Mouse (Mus musculus): ENCODE measurements around the gene Rad52. TPM values are rescaled to one million over a fixed set of nuclear protein-coding genes. Genes with fewer than 3 reads are reported as not detected.
A peak's percentile ranks its signal among the peaks of the same experiment; 100 is the strongest.

The Rad52 gene
- 22.3 and 25.7 TPM in 2 replicates for polyA plus RNA-seq (2015; fragmentation: Nextera tagmentation; extraction: Ambion mirVana)

DNA sequence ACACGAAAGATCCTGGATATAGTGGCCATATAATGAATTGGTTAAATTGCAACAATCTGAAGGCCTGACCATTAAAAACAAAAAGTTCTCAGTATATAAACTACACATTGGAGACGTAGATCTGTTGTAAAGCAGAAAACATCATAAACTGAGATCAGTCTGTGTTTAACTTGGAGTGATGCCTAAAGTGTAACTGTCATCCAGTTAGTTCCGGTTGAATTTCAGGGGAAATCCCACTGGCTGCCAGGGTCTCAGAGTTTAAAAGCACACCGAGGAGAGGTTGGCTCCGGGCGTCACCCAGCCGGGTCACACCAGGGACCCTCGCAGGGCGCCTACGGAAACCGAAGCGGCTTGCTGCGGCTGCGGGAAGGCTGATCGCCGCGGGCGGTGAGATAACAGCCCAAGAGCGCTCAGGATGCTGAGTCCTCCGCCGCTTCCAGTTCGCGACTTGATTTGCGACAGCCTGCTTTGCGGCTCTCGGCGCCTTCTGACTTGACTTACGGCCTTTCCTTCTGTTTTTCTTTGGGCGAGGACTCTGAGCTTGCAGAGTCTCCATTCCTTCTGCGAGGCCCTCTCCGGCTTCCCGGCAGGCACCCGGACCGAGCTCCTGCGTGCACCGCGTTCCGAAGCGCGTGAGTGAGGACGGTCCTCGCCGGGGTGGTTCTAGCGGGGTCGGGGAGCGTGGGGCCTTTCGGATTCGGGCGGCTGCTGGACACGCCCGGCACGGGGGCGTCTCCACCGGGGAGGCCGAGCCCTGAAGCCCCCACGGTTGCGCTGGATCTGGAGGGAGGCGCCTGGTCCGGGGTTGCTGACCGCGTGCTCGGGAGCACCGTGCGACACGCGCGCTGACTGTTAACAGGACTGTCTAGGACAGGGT lies at the start of gene Rad52:
TSS of gene Rad52 (plus strand) at position 495 of the 877 bp plus-strand sequence.
- peak; percentile 91 for ATAC-seq
- H3K9me3 ChIP-seq (replicated peaks): no peaks in the 10 kb centered on the region
- peak within 1 kb of the TSS; percentile 94 for H3K9ac ChIP-seq
- H3K4me2 ChIP-seq: peak within 1 kb of the TSS; percentile 81
- H3K4me3 ChIP-seq: peak within 1 kb of the TSS; percentile 91
- H3K27me3 ChIP-seq: no peaks in the 10 kb centered on the region
- peaks cover 3% of the 10 kb centered on the region; the same call in 1 of the 2 replicates for H3K36me3 ChIP-seq (ENCODE audit: poor library complexity, severe bottlenecking)
- WGBS: 2% methylated on average over 67 of the region's 67 CpGs
- peak within 1 kb of the TSS; percentile 82 for H3K27ac ChIP-seq
- H3K4me1 ChIP-seq: peaks cover 14% of the 10 kb centered on the region

DNA sequence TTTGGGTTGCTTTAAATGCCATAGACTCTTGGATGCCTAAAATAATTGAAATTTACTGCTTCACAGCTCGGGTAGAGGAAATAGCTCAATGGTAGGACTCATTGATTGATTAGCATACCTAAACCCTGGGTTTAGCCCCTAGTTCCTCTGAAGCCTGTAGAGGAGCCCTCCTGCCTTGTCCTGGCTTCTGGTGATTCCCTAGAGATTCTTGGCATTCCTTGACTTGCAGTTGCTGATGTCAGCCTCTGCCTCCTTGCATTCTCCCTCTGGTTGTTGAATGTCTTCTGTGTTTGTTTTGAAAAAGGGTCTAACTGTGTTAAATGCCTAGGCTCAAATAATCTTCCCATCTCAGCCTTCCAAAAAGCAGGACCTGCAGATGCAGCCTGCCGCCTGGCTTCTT lies 48.3 kb upstream of the Rad52 start:
- no peak overlapping the region for H3K4me3 ChIP-seq
- no peaks in the 10 kb centered on the region for H3K27me3 ChIP-seq
- peaks cover 12% of the 10 kb centered on the region for H3K4me1 ChIP-seq
- no peak overlapping the region for H3K27ac ChIP-seq
- ATAC-seq: no peak
- no peak overlapping the region for H3K9ac ChIP-seq
- H3K4me2 ChIP-seq: no peak overlapping the region
- WGBS: 45% methylated on average over 2 of the region's 2 CpGs
- no peaks in the 10 kb centered on the region for H3K36me3 ChIP-seq (ENCODE audit: poor library complexity, severe bottlenecking)
- H3K9me3 ChIP-seq (replicated peaks): no peaks in the 10 kb centered on the region

DNA sequence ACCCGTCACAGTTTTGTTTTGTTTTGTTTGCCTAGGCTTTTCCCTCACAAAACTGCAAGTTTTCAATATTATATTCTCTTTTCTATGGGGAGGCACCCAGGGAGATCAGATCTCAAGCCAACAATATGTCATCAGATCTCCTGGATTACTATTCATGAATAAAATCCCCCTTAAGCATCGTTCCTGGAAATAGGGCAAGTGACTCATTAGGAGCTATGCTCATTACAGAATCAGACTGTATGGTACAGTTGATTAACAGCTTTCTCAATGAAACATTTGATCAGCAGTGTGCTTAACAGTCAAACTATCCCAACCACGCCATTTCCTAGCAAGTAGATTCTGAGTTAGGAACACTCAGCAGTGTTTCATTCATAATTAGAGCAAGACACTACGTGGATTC lies 47.0 kb upstream of the Rad52 start:
- 51% methylated on average over 4 of the region's 4 CpGs for WGBS
- Histone ChIP-seq H3K27me3 (no peaks in the 10 kb centered on the region), H3K36me3 (ENCODE audit: poor library complexity, severe bottlenecking) (no peaks in the 10 kb centered on the region), H3K4me3 (no peak overlapping the region), H3K4me1 (peaks cover 9% of the 10 kb centered on the region), H3K27ac (no peak overlapping the region), H3K9ac (no peak overlapping the region), H3K9me3 (replicated peaks) (no peaks in the 10 kb centered on the region), H3K4me2 (no peak overlapping the region)
- peak; percentile 50; the same call in 1 of the 2 replicates for ATAC-seq

DNA sequence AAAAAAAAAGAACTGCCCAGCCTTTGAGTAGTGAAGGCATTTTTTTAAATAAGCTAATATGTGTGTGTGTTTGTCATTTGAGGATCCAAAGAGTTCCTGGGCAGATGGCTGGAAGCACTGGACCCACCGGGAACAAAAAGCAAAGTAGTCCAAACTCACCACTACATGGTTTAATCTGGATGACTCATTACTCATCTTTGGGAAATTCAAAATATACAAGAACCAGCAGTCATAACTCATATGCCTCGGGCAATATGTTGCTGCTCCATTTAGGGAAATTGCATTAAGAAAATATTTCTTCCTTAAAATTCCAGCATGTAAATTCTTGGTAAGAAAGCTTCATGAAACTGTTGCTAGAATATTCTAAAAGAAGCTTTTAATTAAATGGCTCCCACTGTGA lies 42.3 kb upstream of the Rad52 start:
- no peak overlapping the region for H3K9ac ChIP-seq
- peaks cover 9% of the 10 kb centered on the region for H3K4me1 ChIP-seq
- ATAC-seq: no peak
- WGBS: 90% methylated on average over 2 of the region's 2 CpGs
- H3K27ac ChIP-seq: no peak overlapping the region
- H3K27me3 ChIP-seq: no peaks in the 10 kb centered on the region
- no peaks in the 10 kb centered on the region for H3K9me3 ChIP-seq (replicated peaks)
- H3K4me3 ChIP-seq: no peak overlapping the region
- H3K4me2 ChIP-seq: no peak overlapping the region
- no peaks in the 10 kb centered on the region for H3K36me3 ChIP-seq (ENCODE audit: poor library complexity, severe bottlenecking)

DNA sequence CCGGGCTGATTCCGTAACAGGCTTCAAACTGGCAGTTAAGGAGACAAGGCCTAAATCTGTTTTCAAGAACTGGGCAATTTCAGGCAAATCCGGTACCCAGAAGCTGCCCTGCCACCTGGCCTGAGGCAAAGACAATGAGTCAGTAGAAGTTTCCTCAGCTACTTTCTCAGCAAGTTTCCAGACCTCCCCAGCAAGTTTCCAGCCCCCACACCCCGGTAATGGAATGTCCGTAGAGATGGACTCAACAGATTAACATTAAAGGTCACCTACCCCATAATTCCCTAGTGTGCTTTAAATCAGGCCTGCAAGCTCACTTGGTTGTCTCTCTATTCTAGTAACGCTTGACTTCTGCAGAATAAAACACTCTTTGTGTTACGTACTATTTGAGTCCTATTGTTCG lies 41.0 kb upstream of the Rad52 start:
- Histone ChIP-seq H3K4me1 (no peaks in the 10 kb centered on the region), H3K4me3 (no peak overlapping the region), H3K9me3 (replicated peaks) (no peaks in the 10 kb centered on the region), H3K9ac (no peak overlapping the region), H3K27ac (no peak overlapping the region), H3K36me3 (ENCODE audit: poor library complexity, severe bottlenecking) (no peaks in the 10 kb centered on the region), H3K4me2 (no peak overlapping the region), H3K27me3 (no peaks in the 10 kb centered on the region)
- no peak for ATAC-seq
- 35% methylated on average over 8 of the region's 8 CpGs for WGBS

DNA sequence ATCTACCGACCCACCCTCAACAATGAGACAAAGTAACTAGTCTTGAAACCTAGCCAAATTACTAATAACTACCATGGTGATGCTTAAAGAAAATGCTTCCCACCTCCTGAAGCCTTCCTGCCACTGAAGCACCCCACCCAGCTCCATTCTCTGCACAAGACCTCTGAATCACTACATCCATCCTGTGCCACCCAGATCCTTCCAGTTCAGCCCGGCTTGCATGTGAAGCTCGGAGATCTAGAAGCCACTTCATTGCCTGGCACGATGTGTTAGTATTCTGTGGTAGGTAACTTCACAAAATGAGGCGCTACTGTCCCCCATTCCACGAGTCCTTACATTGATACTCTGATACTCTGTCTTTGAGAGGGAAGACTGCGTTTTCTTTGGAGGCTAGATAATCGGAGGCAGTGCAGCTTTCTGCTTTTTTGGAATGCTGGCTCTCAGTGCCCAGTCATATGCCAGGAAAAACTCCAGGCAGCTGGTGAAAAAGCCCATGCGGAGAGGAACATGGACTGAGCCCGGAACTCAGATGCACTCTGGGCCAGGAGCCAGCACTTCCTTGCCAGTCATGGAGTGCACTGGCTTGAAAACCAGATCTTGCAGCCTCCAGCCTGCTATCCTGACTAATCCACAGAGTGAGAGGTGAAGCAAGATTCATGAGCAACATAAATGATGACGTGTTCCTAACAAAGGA lies 38.0 kb upstream of the Rad52 start:
- no peaks in the 10 kb centered on the region for H3K36me3 ChIP-seq (ENCODE audit: poor library complexity, severe bottlenecking)
- H3K9ac ChIP-seq: no peak overlapping the region
- ATAC-seq: peak; percentile 77; the same call in 1 of the 2 replicates
- WGBS: 86% methylated on average over 11 of the region's 11 CpGs
- no peaks in the 10 kb centered on the region for H3K9me3 ChIP-seq (replicated peaks)
- no peaks in the 10 kb centered on the region for H3K4me1 ChIP-seq
- H3K4me3 ChIP-seq: no peak overlapping the region
- H3K4me2 ChIP-seq: no peak overlapping the region
- H3K27me3 ChIP-seq: no peaks in the 10 kb centered on the region
- no peak overlapping the region for H3K27ac ChIP-seq

DNA sequence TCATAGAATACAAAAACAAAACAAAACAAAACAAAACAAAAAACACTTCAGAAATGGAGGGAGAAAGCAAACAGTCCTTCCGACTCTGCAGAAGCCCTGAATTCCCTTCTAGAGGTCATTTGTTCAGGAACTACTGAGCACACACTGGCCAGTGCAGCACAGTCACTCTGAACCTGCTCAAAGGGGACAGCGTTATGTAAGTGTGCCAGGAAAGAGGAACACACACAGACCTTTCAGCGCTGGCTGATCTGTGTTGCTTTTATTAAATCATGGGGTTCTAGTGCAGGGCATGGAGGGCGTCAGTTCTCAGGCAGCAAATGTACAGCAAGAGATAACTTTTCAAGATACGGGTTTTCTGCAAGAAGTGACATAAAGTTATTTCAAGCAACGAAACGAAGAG lies 19.3 kb upstream of the Rad52 start:
- H3K27me3 ChIP-seq: no peaks in the 10 kb centered on the region
- H3K4me1 ChIP-seq: no peaks in the 10 kb centered on the region
- WGBS: 84% methylated on average over 7 of the region's 7 CpGs
- ATAC-seq: no peak
- no peaks in the 10 kb centered on the region for H3K36me3 ChIP-seq (ENCODE audit: poor library complexity, severe bottlenecking)
- no peaks in the 10 kb centered on the region for H3K9me3 ChIP-seq (replicated peaks)
- H3K27ac ChIP-seq: no peak overlapping the region
- no peak overlapping the region for H3K4me2 ChIP-seq
- no peak overlapping the region for H3K4me3 ChIP-seq
- no peak overlapping the region for H3K9ac ChIP-seq

DNA sequence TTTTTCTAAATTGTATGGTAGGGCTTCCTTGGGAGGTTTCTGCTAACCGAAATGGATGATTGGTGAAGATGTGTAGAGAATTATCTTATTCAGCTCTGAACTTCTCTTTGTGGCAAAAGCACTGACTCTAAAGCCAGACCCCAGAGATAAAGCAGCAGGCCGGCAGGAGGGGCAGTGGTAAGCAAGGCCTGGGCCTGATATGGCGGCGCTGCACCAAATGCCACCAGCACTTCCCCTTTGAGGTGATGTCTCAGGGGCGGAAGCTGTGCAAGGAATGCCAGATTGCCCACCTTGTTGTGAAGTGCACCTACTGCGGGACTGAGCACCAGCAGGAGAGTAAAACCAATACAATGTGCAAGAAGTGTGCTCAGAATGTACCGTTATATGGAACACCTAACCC lies 9.8 kb upstream of the Rad52 start:
- ATAC-seq: no peak
- Histone ChIP-seq H3K4me1 (no peaks in the 10 kb centered on the region), H3K4me2 (no peak overlapping the region), H3K36me3 (ENCODE audit: poor library complexity, severe bottlenecking) (no peaks in the 10 kb centered on the region), H3K9ac (no peak overlapping the region), H3K9me3 (replicated peaks) (no peaks in the 10 kb centered on the region), H3K27me3 (no peaks in the 10 kb centered on the region), H3K4me3 (no peak overlapping the region), H3K27ac (no peak overlapping the region)
- WGBS: 89% methylated on average over 7 of the region's 7 CpGs

DNA sequence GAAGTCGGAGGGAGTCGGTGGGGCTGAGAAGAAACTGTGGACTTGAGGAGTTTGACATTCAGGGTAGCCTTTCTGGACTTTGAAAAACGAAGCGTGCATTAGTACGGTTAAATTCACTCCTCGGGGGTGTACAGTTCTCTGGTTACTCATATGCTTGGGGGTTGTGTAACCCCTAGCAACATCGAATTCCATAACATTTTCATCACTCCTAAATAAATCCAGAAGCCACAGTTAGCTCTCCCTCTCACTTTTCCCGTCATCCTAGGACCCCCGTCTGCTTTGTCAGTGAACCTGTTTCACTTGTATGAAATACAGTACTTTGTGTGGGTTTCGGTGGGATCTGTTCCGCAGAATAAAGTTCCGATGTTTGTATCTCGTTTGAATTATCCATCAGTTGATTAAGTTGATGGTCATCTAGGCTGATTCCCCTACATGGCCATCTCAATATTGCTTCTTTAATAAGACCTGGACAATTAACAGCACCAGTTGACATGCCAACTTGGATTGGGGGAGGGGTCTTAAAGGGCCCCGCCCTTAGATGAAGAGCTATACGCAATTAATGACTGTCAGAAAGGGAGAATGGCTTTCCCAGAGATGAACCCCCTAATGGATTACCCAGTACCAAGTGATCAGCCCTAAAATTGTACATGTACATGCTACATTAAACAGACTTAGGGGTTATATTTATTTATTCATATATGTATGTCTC lies 737 bp downstream of the Rad52 start:
- 26% methylated on average over 15 of the region's 15 CpGs for WGBS
- H3K9ac ChIP-seq: peak overlapping the region; percentile 94
- H3K4me3 ChIP-seq: peak overlapping the region; percentile 91
- H3K36me3 ChIP-seq (ENCODE audit: poor library complexity, severe bottlenecking): peaks cover 3% of the 10 kb centered on the region; the same call in 1 of the 2 replicates
- H3K4me1 ChIP-seq: peaks cover 14% of the 10 kb centered on the region
- peak overlapping the region; percentile 81 for H3K4me2 ChIP-seq
- no peaks in the 10 kb centered on the region for H3K9me3 ChIP-seq (replicated peaks)
- H3K27me3 ChIP-seq: no peaks in the 10 kb centered on the region
- ATAC-seq: no peak
- H3K27ac ChIP-seq: peak overlapping the region; percentile 82

DNA sequence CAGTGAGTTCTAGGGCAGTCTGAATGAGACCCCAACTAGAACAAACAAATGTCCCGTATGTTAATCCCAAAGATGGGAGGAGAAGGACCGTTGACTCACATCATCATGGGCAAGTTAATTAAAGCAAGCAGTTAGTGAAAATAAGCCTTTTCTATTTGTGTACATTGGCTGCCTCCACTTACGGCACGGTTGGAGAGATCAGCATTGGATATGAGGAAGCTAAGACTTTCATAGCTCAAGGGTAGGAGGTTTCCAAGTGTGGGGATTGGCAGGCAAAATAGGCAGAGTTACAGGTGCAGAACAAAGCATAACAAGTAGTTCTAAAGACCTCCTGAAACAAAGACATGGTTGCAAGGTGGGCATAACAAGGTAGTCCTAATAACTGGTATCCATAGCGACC lies 3.0 kb downstream of the Rad52 start:
- no peak overlapping the region for H3K4me2 ChIP-seq
- 86% methylated on average over 5 of the region's 5 CpGs for WGBS
- H3K9me3 ChIP-seq (replicated peaks): no peaks in the 10 kb centered on the region
- no peak overlapping the region for H3K27ac ChIP-seq
- peaks cover 3% of the 10 kb centered on the region; the same call in 1 of the 2 replicates for H3K36me3 ChIP-seq (ENCODE audit: poor library complexity, severe bottlenecking)
- no peak for ATAC-seq
- H3K9ac ChIP-seq: no peak overlapping the region
- no peak overlapping the region for H3K4me3 ChIP-seq
- H3K4me1 ChIP-seq: peaks cover 14% of the 10 kb centered on the region
- no peaks in the 10 kb centered on the region for H3K27me3 ChIP-seq

DNA sequence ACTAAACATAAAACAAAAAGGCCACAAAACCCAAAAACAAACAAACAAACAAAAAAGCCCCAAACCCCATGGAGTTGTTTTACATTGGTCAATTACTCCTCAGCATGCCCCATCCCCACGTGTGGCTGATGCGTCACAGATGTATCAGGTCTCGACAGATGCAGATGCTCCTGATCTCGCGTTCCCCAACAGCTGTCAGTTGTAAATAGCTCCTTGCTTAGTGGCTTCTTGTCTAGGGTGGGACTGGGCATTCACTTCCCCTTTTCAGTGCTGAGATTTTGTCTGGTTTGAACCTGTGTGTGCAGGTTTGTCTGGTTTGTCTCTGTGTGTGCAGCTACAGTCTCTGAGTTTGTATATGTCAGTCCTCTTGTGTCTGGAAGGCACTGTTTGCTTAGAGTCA lies 9.5 kb downstream of the Rad52 start:
- 93% methylated on average over 5 of the region's 5 CpGs for WGBS
- H3K9ac ChIP-seq: no peak overlapping the region
- no peak overlapping the region for H3K4me2 ChIP-seq
- H3K27me3 ChIP-seq: no peaks in the 10 kb centered on the region
- ATAC-seq: no peak
- no peaks in the 10 kb centered on the region for H3K9me3 ChIP-seq (replicated peaks)
- H3K36me3 ChIP-seq (ENCODE audit: poor library complexity, severe bottlenecking): peaks cover 53% of the 10 kb centered on the region
- no peak overlapping the region for H3K27ac ChIP-seq
- no peak overlapping the region for H3K4me3 ChIP-seq
- no peaks in the 10 kb centered on the region for H3K4me1 ChIP-seq

DNA sequence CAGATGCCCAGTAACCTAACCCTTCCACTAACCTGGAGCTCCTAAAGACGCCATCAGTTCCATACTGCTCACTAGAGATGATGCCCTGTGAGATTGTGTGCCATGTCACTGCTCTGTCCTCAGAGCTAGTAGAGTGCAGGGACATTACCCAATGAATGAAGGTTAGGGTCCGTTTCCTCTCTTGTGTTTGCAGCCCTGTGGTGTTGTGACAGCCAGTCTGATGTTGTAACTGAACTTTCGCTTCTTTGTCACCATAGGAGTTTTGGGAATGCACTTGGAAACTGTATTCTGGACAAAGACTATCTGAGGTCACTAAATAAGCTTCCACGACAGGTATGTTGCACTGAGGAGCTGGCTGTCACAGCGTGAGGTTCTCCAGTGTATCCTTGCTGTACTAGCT lies 13.2 kb downstream of the Rad52 start:
- Histone ChIP-seq H3K27me3 (no peaks in the 10 kb centered on the region), H3K4me3 (no peak overlapping the region), H3K9me3 (replicated peaks) (no peaks in the 10 kb centered on the region), H3K4me1 (no peaks in the 10 kb centered on the region), H3K9ac (no peak overlapping the region), H3K36me3 (ENCODE audit: poor library complexity, severe bottlenecking) (peaks cover 82% of the 10 kb centered on the region), H3K4me2 (no peak overlapping the region), H3K27ac (no peak overlapping the region)
- 89% methylated on average over 5 of the region's 5 CpGs for WGBS
- ATAC-seq: no peak
